Mouse (Mus musculus) kidney, embryonic 16.5 days (tissue): Measurements from ENCODE around the gene Slc22a12. TPM values are rescaled to one million over a fixed set of nuclear protein-coding genes. Genes with fewer than 3 reads are reported as not detected.

Experiments
- ATAC-seq: fragments of 200-750 bp; cut with Nextera tagmentation; 2 replicates; pipeline ENCODE4 v1.8.0; 2017; ENCODE audit warnings: moderate TSS enrichment; ENCODE audit not compliant: low FRiP score, low TSS enrichment
- H3K27ac ChIP-seq: fragments of 300-500 bp; sonication (generic); 2 replicates; pipeline ENCODE4 v1.5.1; 2014; ENCODE audit warnings: low read length
- H3K27me3 ChIP-seq: fragments of 300-500 bp; sonication (generic); 2 replicates; pipeline ENCODE4 v1.6.1; 2014; ENCODE audit warnings: low read length, control low read depth, mixed read lengths; ENCODE audit not compliant: insufficient read depth
- H3K36me3 ChIP-seq: fragments of 300-500 bp; sonication (generic); 2 replicates; pipeline ENCODE4 v1.6.1; 2014; ENCODE audit warnings: low read length, control low read depth, mixed read lengths; ENCODE audit not compliant: insufficient read depth
- H3K4me1 ChIP-seq: fragments of 300-500 bp; sonication (generic); 2 replicates; pipeline ENCODE4 v1.6.1; 2014; ENCODE audit warnings: low read length, control low read depth, mixed read lengths; ENCODE audit not compliant: insufficient read depth
- H3K4me2 ChIP-seq: fragments of 300-500 bp; sonication (generic); replicated peaks from 2 replicates; pipeline ENCODE4 v1.6.1; 2014; ENCODE audit warnings: low read depth, low read length
- H3K4me3 ChIP-seq: fragments of 300-500 bp; sonication (generic); 2 replicates; pipeline ENCODE4 v1.5.1; 2014; ENCODE audit warnings: mild to moderate bottlenecking, low read length
- H3K9ac ChIP-seq: fragments of 300-500 bp; sonication (generic); replicated peaks from 2 replicates; pipeline ENCODE4 v1.6.1; 2014; ENCODE audit warnings: low read length
- H3K9me3 ChIP-seq: fragments of 300-500 bp; sonication (generic); 2 replicates; pipeline ENCODE4 v1.6.1; 2016; ENCODE audit warnings: low read length, control low read depth
- WGBS: fragments of 180-500 bp; shearing (Covaris S2); extraction: QIAGEN DNeasy Blood & Tissue Kit; methylation state at CpG from one replicate; pipeline ENCODE4 v1.1.7; 2014; 5-methylcytosine and 5-hydroxymethylcytosine counted together
- polyA plus RNA-seq: library from polyadenylated mRNA; unstranded; fragments of >200 nt; fragmentation: Nextera tagmentation; extraction: Ambion mirVana; gene quantifications from 2 replicates; pipeline ENCODE4 v1.2.1, GENCODE M21; 2015

Gene Slc22a12
- 27.4 and 27.7 TPM in 2 replicates for polyA plus RNA-seq

- H3K36me3 ChIP-seq: no peaks in the 10 kb centered on the region
- no peak; the same call in 1 of the 2 replicates for ATAC-seq
- no peak within 1 kb of the TSS for H3K9ac ChIP-seq
- H3K27ac ChIP-seq: peak within 1 kb of the TSS; percentile 66
- no peaks in the 10 kb centered on the region for H3K9me3 ChIP-seq
- H3K4me1 ChIP-seq: no peaks in the 10 kb centered on the region
- WGBS: 74% methylated on average over 16 of the region's 16 CpGs
- peak within 1 kb of the TSS; percentile 18 for H3K4me3 ChIP-seq
- no peaks in the 10 kb centered on the region for H3K27me3 ChIP-seq
- H3K4me2 ChIP-seq: peak within 1 kb of the TSS; percentile 14
These were observed at the start of gene Slc22a12 for GRCm38 (mm10) chr19:6542367-6543034. Gene Slc22a12, minus strand, starts transcription at chr19:6543032.

GRCm38 (mm10) chr19:6572001-6572400 lies 29.2 kb upstream of the Slc22a12 start:
- no peak for ATAC-seq

DNA sequence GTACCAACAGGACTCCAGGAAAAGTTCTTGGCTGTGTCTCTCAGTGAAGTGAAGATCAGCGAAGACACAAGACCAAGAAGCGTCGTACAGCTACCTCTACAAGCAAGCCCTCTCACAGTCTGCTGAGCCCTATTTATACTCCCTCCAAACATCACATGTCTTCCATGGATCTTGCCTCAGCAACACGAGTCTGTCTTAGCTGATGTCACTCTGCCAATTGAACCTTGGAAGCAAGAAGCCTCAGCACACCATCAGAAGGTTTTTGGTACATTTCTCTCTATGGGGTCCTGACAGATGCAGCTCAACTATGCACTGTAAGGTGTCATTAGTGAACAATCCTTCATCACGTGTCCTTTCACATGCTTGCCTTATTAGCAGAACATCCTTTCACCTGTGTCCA lies 28.6 kb upstream of the Slc22a12 start:
- H3K9ac ChIP-seq: no peak overlapping the region
- no peak overlapping the region for H3K27ac ChIP-seq
- H3K4me3 ChIP-seq: no peak overlapping the region
- H3K36me3 ChIP-seq: no peaks in the 10 kb centered on the region
- no peaks in the 10 kb centered on the region for H3K4me1 ChIP-seq
- ATAC-seq: no peak
- 79% methylated on average over 5 of the region's 5 CpGs for WGBS
- no peak overlapping the region for H3K4me2 ChIP-seq
- no peaks in the 10 kb centered on the region for H3K27me3 ChIP-seq
- no peaks in the 10 kb centered on the region for H3K9me3 ChIP-seq

More at GRCm38 (mm10) chr19:6572001-6572400, 29.2 kb upstream of the Slc22a12 start:
- Histone ChIP-seq H3K4me1 (peaks cover 5% of the 10 kb centered on the region; the same call in 1 of the 2 replicates), H3K36me3 (no peaks in the 10 kb centered on the region), H3K9me3 (no peaks in the 10 kb centered on the region), H3K9ac (no peak overlapping the region), H3K4me3 (no peak overlapping the region), H3K27ac (no peak overlapping the region), H3K27me3 (no peaks in the 10 kb centered on the region), H3K4me2 (no peak overlapping the region)
- WGBS: 25% methylated on average over 4 of the region's 4 CpGs

DNA sequence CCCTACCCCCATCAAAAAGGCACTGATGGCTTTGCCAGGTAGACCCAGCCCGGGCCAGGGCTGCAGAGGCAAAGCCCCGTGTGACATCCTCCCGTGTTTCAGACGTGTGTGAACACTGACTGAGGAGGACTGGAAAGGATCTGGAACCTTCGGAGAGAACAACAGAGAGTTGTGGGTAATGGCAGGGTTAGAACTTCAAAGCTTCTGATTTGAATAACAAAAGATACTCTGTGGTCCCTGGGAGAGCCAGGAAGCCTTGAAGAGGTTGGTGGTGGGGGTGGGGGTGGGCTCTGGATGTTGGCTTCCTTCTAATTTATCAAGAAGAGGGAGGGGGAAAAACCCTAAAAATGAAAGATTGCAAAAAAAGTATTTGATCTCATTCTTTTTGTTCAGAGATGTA lies 26.7 kb upstream of the Slc22a12 start:
- Histone ChIP-seq H3K4me3 (no peak overlapping the region), H3K4me1 (no peaks in the 10 kb centered on the region), H3K27me3 (no peaks in the 10 kb centered on the region), H3K27ac (no peak overlapping the region), H3K4me2 (no peak overlapping the region), H3K36me3 (no peaks in the 10 kb centered on the region), H3K9me3 (no peaks in the 10 kb centered on the region), H3K9ac (no peak overlapping the region)
- no peak for ATAC-seq
- WGBS: 40% methylated on average over 5 of the region's 5 CpGs

- H3K9me3 ChIP-seq: no peaks in the 10 kb centered on the region
- H3K4me2 ChIP-seq: no peak overlapping the region
- ATAC-seq: no peak
- H3K27me3 ChIP-seq: no peaks in the 10 kb centered on the region
- no peak overlapping the region for H3K4me3 ChIP-seq
- WGBS: 76% methylated on average over 5 of the region's 5 CpGs
- H3K27ac ChIP-seq: no peak overlapping the region
- no peaks in the 10 kb centered on the region for H3K4me1 ChIP-seq
- H3K36me3 ChIP-seq: no peaks in the 10 kb centered on the region
- no peak overlapping the region for H3K9ac ChIP-seq
These were observed 26.2 kb upstream of the Slc22a12 start for GRCm38 (mm10) chr19:6569021-6569420.

DNA sequence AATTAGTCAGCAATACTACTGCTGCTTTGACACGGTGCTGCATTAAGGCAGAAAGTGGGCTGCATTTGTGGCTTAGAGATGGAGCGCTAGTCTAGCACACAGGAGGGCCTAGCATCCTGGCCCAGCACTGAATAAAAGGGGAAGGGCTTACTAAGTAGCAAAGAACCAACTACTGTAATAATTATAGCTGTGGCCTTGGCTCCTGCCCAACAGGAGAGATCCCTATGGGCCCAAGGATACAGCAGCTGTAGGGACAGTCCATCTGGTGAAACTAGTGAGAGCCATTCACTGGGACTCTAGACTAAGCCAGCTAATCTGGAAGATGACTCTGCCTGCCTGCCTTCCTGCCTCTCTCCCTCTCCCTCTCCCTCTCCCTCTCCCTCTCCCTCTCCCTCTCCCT lies 23.6 kb upstream of the Slc22a12 start:
- Histone ChIP-seq H3K9ac (no peak overlapping the region), H3K4me2 (no peak overlapping the region), H3K27ac (no peak overlapping the region), H3K9me3 (no peaks in the 10 kb centered on the region), H3K36me3 (no peaks in the 10 kb centered on the region), H3K4me1 (no peaks in the 10 kb centered on the region), H3K27me3 (no peaks in the 10 kb centered on the region), H3K4me3 (no peak overlapping the region)
- ATAC-seq: no peak
- WGBS: 87% methylated on average over 2 of the region's 2 CpGs

DNA sequence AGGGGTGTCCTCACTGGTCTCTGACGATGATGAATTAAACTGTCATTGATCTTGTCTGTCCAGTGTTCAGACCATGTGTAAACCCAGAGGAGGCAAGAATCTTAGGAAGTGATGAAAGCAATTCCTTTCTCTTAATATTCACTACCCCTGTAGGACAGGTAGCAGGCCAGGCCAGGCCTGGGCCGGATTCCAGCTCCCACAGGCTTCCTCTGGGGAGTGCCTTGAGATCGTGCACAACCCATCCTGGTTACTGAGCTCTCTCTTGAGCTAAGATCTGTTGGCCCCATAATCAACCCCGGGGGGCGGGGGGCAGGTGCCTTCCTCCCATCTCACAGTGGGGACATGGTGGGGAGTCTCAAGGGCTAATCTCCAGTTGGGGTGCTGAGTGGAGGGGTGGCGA lies 22.3 kb upstream of the Slc22a12 start:
- no peaks in the 10 kb centered on the region for H3K36me3 ChIP-seq
- no peak for ATAC-seq
- no peak overlapping the region for H3K9ac ChIP-seq
- no peak overlapping the region for H3K4me2 ChIP-seq
- H3K4me3 ChIP-seq: no peak overlapping the region
- H3K27me3 ChIP-seq: no peaks in the 10 kb centered on the region
- 90% methylated on average over 6 of the region's 6 CpGs for WGBS
- no peaks in the 10 kb centered on the region for H3K4me1 ChIP-seq
- H3K9me3 ChIP-seq: no peaks in the 10 kb centered on the region
- H3K27ac ChIP-seq: no peak overlapping the region

DNA sequence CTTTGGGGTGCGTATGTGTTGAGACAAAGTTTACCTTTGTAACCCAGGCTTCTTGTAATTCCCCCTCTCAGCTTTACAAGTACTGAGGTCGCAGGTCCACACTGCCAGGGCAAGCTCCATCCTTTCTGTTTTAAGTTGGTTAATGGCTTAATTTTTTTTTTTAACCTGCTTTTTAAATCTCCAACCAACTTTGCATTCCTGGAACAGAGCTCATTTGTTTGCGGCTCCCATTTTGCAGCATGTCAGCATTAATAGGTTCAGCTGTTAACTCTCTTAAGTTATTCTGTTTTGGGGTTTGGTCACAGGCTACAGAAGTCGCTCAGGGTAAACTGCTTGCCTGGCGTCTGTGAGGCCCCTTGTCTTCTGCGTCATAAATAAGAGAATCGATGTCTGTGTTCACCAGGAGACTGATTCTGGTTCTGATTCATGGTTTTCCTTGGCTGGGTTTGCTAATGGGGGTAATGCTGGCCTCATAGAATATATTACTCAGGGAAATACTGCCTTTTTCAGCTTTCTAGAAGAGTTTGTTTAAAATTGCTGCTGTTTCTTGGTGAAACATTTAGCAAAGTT lies 17.5 kb upstream of the Slc22a12 start:
- Histone ChIP-seq H3K27me3 (no peaks in the 10 kb centered on the region), H3K36me3 (no peaks in the 10 kb centered on the region), H3K9ac (no peak overlapping the region), H3K4me1 (no peaks in the 10 kb centered on the region), H3K9me3 (no peaks in the 10 kb centered on the region), H3K4me2 (no peak overlapping the region), H3K4me3 (no peak overlapping the region), H3K27ac (no peak overlapping the region)
- 39% methylated on average over 7 of the region's 7 CpGs for WGBS
- ATAC-seq: no peak

DNA sequence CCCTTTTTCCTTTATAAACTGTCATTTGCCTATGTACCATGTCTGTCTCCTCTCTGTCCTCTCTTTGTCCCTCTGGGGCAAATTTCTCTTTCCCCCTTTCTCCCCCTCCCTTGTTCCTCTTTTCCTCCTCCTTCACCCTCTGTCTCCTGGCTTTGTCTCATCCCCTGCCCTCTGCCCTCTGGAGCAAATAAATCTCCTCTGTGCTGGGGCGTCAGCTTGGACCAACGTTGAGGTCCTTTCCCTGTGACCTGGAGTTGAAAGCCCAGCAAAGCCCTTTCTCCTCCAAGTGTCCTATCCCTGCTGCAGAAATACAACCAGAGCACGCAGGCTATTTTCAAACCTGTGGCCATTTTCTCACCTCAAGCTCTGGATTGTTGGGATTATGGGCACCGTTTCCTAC lies 16.7 kb upstream of the Slc22a12 start:
- no peak overlapping the region for H3K9ac ChIP-seq
- no peak for ATAC-seq
- no peaks in the 10 kb centered on the region for H3K9me3 ChIP-seq
- no peak overlapping the region for H3K4me2 ChIP-seq
- no peaks in the 10 kb centered on the region for H3K4me1 ChIP-seq
- no peaks in the 10 kb centered on the region for H3K36me3 ChIP-seq
- no peaks in the 10 kb centered on the region for H3K27me3 ChIP-seq
- no peak overlapping the region for H3K27ac ChIP-seq
- no peak overlapping the region for H3K4me3 ChIP-seq
- 50% methylated on average over 4 of the region's 4 CpGs for WGBS

DNA sequence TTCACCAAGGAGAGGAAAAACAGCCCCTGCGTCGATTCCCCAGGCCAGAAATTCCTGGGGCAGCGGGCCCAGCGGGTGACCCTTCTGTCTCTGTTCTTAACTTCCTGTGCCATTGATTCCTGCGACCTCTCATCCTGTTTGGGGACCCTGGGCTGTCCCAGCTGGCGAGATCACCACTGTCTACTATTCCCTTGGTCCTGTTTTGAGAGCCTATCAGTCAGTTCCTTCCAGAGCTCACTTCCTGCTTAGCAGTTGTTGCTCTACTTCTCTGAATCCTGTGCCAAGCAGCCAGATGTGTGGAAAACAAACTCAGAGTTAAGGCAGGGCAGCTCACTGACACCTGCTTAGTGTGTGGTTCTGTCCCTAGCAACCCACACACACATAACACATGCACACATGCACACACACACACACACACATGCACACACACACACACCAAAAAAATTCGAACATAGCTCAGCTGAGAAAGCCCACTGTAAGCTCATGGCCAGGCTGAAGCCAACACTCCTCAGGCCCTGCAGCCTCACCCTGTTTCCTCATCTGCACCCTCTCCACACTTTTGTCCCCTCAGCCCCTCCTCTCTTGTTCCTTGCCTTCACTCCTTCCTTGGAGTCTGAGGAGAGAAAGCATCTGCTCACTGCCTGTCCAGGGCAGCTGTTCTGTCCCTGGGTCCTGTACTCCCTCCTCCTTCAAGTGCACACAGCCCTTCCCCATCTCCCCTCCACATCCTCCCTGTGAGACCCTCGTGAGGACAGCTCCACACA lies 11.2 kb upstream of the Slc22a12 start:
- Histone ChIP-seq H3K4me2 (no peak overlapping the region), H3K36me3 (no peaks in the 10 kb centered on the region), H3K27ac (no peak overlapping the region), H3K9me3 (no peaks in the 10 kb centered on the region), H3K4me1 (0 out of 2 replicates have a peak, but pooled peaks cover 4% of the 10 kb centered on the region), H3K9ac (no peak overlapping the region), H3K4me3 (no peak overlapping the region), H3K27me3 (no peaks in the 10 kb centered on the region)
- 27% methylated on average over 8 of the region's 8 CpGs for WGBS
- no peak for ATAC-seq
